Mouse (Mus musculus) forebrain, embryonic 15.5 days (tissue): ENCODE data around the gene Ms4a4c. TPM values are rescaled to one million over a fixed set of nuclear protein-coding genes. Genes with fewer than 3 reads are reported as not detected.

Experiments
- ATAC-seq: fragments of 200-750 bp; cut with Nextera tagmentation; replicated peaks from 2 replicates; pipeline ENCODE4 v1.8.0; 2017; ENCODE audit warnings: mild to moderate bottlenecking, moderate TSS enrichment, moderate library complexity
- H3K27ac ChIP-seq: fragments of 300-500 bp; sonication (generic); replicated peaks from 2 replicates; pipeline ENCODE4 v1.5.1; 2015; ENCODE audit warnings: mild to moderate bottlenecking, inconsistent platforms
- H3K27me3 ChIP-seq: fragments of 300-500 bp; sonication (generic); 2 replicates; pipeline ENCODE4 v1.6.1; 2015; ENCODE audit warnings: inconsistent platforms
- H3K36me3 ChIP-seq: fragments of 300-500 bp; sonication (generic); 2 replicates; pipeline ENCODE4 v1.6.1; 2015; ENCODE audit warnings: mild to moderate bottlenecking, inconsistent platforms
- H3K4me1 ChIP-seq: fragments of 300-500 bp; sonication (generic); 2 replicates; pipeline ENCODE4 v1.6.1; 2015; ENCODE audit warnings: inconsistent platforms
- H3K4me2 ChIP-seq: fragments of 300-500 bp; sonication (generic); replicated peaks from 2 replicates; pipeline ENCODE4 v1.6.1; 2015; ENCODE audit warnings: mild to moderate bottlenecking, inconsistent platforms
- H3K4me3 ChIP-seq: fragments of 300-500 bp; sonication (generic); 2 replicates; pipeline ENCODE4 v1.5.1; 2015; ENCODE audit warnings: mild to moderate bottlenecking, inconsistent platforms
- H3K9ac ChIP-seq: fragments of 300-500 bp; sonication (generic); replicated peaks from 2 replicates; pipeline ENCODE4 v1.6.1; 2015; ENCODE audit warnings: mild to moderate bottlenecking, inconsistent platforms
- H3K9me3 ChIP-seq: fragments of 300-500 bp; sonication (generic); 2 replicates; pipeline ENCODE4 v1.6.1; 2016; ENCODE audit warnings: inconsistent platforms
- WGBS: fragments of 180-500 bp; shearing (Covaris S2); methylation state at CpG from one replicate; pipeline ENCODE4 v1.1.7; 2015; ENCODE audit warnings: mixed read lengths; 5-methylcytosine and 5-hydroxymethylcytosine counted together
- polyA plus RNA-seq: library from polyadenylated mRNA; unstranded; fragments of >200 nt; fragmentation: Nextera tagmentation; extraction: Ambion mirVana; gene quantifications from 2 replicates; pipeline ENCODE4 v1.2.1, GENCODE M21; 2015

Gene Ms4a4c
- polyA plus RNA-seq = 0.19 and 0.53 TPM in 2 replicates

DNA sequence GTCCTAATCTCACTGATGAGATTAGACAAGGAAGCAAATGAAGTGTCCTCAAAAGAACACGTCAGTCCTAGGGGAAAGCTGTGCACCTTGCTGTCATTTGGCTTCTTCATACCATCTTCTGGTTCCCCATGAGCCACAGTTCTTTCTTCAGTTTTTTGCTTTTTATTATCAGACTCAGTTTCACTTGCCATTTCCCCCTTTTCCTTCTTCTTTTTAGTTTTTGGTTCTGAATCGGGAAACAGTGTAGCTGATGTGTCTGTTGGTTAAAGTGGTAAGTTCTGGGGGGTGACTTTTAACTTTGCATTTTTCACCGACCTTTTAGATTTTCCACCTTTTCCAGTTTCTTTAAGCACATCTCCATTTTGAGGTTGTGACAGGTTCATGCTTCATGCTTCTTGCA is at the start of gene Ms4a4c:
Gene Ms4a4c, plus strand, starts transcription at position 244 of the 400 bp plus-strand sequence.
- no peaks in the 10 kb centered on the region for H3K4me1 ChIP-seq
- H3K9ac ChIP-seq = no peak within 1 kb of the TSS
- WGBS = 79% methylated on average over 3 of the region's 3 CpGs
- H3K27ac ChIP-seq = no peak within 1 kb of the TSS
- no peaks in the 10 kb centered on the region for H3K9me3 ChIP-seq
- no peaks in the 10 kb centered on the region for H3K27me3 ChIP-seq
- no peak within 1 kb of the TSS for H3K4me3 ChIP-seq
- H3K36me3 ChIP-seq = no peaks in the 10 kb centered on the region
- no peak for ATAC-seq
- H3K4me2 ChIP-seq = no peak within 1 kb of the TSS

DNA sequence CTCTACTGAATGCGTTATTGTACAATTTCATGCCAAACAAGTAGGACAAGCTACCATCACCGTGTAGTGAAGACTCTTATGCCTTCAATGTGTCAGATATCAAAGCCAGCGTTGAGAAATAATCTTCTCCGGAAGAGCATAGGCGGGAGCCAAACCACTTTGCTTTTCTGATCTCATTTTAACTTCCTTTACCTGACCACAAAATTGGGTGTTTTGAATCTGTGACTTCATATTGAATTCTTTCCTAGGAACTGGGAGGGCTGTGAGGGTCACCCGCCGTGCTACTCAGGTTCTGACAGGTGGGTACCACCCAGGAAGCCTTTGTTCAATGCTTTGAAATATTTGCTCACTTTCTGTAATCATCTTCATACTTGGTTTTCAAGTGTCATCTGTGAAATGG is 48.8 kb upstream of the Ms4a4c start:
- Histone ChIP-seq H3K9ac (no peak overlapping the region), H3K9me3 (no peaks in the 10 kb centered on the region), H3K27ac (no peak overlapping the region), H3K4me3 (no peak overlapping the region), H3K36me3 (no peaks in the 10 kb centered on the region), H3K27me3 (no peaks in the 10 kb centered on the region), H3K4me2 (no peak overlapping the region), H3K4me1 (no peaks in the 10 kb centered on the region)
- ATAC-seq = no peak
- WGBS = 84% methylated on average over 7 of the region's 7 CpGs

DNA sequence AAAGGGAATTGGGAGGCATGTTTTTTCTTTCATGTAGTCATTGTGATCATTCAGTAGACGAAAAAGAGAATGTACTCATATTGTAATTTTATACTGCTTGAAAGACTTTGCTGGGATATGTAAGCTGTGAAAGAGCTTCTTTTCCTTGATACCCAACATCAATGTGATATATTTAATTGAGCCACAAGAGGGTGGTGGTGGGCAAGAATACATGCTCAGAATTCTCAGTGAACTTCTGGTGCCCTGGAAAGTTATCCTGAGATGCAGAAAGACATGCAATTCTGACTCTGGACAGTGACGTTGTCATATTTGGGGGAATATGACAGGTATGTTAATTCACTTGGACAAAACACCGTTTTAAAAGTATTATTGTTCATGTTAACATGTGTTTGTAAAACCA is 44.5 kb upstream of the Ms4a4c start:
- no peaks in the 10 kb centered on the region for H3K27me3 ChIP-seq
- no peak overlapping the region for H3K27ac ChIP-seq
- H3K4me3 ChIP-seq = no peak overlapping the region
- H3K9me3 ChIP-seq = no peaks in the 10 kb centered on the region
- H3K36me3 ChIP-seq = no peaks in the 10 kb centered on the region
- no peak overlapping the region for H3K9ac ChIP-seq
- H3K4me1 ChIP-seq = no peaks in the 10 kb centered on the region
- no peak overlapping the region for H3K4me2 ChIP-seq
- 71% methylated on average over 3 of the region's 3 CpGs for WGBS
- ATAC-seq = no peak

DNA sequence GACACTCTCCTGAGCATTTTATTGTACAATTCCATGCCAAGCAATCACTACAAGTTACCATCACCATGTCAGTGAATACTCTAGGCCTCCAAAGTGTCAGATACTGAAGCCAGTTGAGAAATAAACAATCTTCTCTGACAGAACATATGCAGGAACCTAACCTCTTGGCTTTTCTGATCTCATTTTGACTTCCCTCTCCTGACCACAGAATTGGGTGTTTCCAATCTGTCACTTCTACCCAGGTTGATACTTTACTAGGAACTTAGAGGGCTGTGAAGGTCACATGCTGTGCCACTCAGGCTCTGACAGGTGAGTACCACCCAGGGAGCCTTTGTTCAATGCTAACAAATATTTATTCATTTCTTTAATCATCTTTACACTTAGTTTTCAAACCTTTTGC is 42.6 kb upstream of the Ms4a4c start:
- no peaks in the 10 kb centered on the region for H3K36me3 ChIP-seq
- no peak overlapping the region for H3K9ac ChIP-seq
- no peaks in the 10 kb centered on the region for H3K4me1 ChIP-seq
- H3K4me2 ChIP-seq = no peak overlapping the region
- H3K27ac ChIP-seq = no peak overlapping the region
- H3K27me3 ChIP-seq = no peaks in the 10 kb centered on the region
- ATAC-seq = no peak
- no peak overlapping the region for H3K4me3 ChIP-seq
- H3K9me3 ChIP-seq = no peaks in the 10 kb centered on the region

DNA sequence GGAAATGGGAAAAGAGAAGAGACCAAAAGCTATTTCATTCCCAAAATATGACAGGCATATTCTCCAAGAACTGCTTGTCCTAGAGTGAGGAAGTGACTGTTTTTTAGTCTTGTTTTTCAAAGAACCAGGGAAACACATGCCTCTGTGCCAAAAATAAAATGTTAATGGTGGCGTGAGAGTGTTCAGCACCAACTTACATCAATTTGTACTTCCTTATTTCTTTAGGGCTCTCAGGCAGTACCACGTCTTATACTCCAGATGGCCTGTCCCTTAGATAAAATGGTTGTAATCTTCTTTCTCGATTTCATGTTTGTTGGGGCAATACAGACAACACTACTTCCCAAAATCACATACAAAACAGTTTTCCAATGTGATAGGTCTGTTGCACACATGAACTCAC is 36.3 kb upstream of the Ms4a4c start:
- no peak overlapping the region for H3K27ac ChIP-seq
- no peaks in the 10 kb centered on the region for H3K27me3 ChIP-seq
- H3K4me1 ChIP-seq = no peaks in the 10 kb centered on the region
- no peak overlapping the region for H3K9ac ChIP-seq
- no peak overlapping the region for H3K4me2 ChIP-seq
- no peak overlapping the region for H3K4me3 ChIP-seq
- WGBS = 91% methylated on average over 3 of the region's 3 CpGs
- H3K9me3 ChIP-seq = no peaks in the 10 kb centered on the region
- ATAC-seq = no peak
- no peaks in the 10 kb centered on the region for H3K36me3 ChIP-seq

DNA sequence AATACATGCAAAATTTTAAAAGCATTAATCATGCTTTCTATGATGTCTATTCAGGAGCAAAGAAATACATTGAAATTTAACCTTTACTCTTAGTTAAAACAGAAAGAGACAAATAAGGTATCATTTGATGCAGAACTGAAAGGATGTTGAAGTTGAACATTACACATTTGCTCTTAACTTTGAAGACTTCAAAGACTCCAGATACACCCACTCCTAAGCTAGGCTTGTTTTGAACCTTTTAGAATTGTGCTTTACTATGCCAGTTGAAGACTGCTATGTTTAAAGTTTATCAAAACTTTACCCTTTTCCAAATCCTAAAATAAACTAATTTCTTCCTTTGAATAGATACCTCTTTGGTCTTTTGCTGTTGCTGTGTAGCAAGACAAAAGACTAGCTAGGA is 33.4 kb upstream of the Ms4a4c start:
- no peak overlapping the region for H3K9ac ChIP-seq
- no peak overlapping the region for H3K4me3 ChIP-seq
- ATAC-seq = no peak
- no peak overlapping the region for H3K4me2 ChIP-seq
- H3K4me1 ChIP-seq = no peaks in the 10 kb centered on the region
- H3K36me3 ChIP-seq = no peaks in the 10 kb centered on the region
- no peaks in the 10 kb centered on the region for H3K9me3 ChIP-seq
- no peaks in the 10 kb centered on the region for H3K27me3 ChIP-seq
- H3K27ac ChIP-seq = no peak overlapping the region

DNA sequence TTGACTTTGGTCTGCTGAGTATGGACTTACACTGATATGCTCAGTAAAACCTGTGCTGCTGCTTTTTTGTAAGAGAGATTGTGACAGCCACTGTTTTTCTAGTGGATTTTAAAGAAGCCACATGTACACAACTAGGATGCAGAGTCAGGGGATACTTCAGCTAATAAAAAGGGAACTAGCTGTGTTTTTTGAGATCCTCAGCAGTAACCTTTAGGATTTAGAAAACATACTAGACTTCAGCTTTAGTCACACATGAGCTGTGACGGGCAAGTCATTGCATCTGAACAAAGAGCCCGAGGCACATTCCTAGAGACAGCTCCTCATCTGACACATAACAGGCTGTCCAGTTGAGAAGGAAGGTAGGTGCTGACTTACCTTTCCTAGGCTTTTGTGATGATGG is 29.3 kb upstream of the Ms4a4c start, which contains the start of gene Ms4a4a:
Gene Ms4a4a, plus strand, starts transcription at position 251 of the 400 bp plus-strand sequence.
- 79% methylated on average over 2 of the region's 2 CpGs for WGBS

DNA sequence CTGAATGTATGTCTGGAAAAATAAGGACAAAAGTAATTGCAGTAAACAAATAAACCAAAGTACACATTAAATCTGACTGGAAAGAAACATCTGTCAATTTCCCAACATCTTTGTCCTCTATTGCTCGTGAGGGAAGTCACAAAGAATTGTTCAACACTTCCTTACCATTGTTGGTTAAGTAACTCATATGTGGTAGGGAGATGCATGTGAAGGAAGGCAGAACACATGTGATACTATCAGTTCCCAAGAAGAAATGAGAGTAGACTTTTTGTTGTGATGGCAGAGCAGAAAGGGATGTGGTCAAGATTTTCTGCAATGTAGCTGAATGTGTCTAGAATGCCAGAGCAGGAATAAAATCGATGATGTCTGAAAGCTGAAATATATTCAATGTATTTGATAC is 28.2 kb upstream of the Ms4a4c start:
- WGBS = 83% methylated on average over 2 of the region's 2 CpGs
- no peak overlapping the region for H3K27ac ChIP-seq
- no peak overlapping the region for H3K4me2 ChIP-seq
- H3K4me1 ChIP-seq = no peaks in the 10 kb centered on the region
- H3K36me3 ChIP-seq = no peaks in the 10 kb centered on the region
- no peaks in the 10 kb centered on the region for H3K9me3 ChIP-seq
- H3K9ac ChIP-seq = no peak overlapping the region
- ATAC-seq = no peak
- H3K4me3 ChIP-seq = no peak overlapping the region
- no peaks in the 10 kb centered on the region for H3K27me3 ChIP-seq

More for the DNA sequence above, 29.3 kb upstream of the Ms4a4c start, which contains the start of gene Ms4a4a:
- Histone ChIP-seq H3K9ac (no peak within 1 kb of the TSS), H3K27me3 (no peaks in the 10 kb centered on the region), H3K4me1 (no peaks in the 10 kb centered on the region), H3K36me3 (no peaks in the 10 kb centered on the region), H3K9me3 (no peaks in the 10 kb centered on the region), H3K27ac (no peak within 1 kb of the TSS), H3K4me2 (no peak within 1 kb of the TSS), H3K4me3 (no peak within 1 kb of the TSS)
- no peak for ATAC-seq

DNA sequence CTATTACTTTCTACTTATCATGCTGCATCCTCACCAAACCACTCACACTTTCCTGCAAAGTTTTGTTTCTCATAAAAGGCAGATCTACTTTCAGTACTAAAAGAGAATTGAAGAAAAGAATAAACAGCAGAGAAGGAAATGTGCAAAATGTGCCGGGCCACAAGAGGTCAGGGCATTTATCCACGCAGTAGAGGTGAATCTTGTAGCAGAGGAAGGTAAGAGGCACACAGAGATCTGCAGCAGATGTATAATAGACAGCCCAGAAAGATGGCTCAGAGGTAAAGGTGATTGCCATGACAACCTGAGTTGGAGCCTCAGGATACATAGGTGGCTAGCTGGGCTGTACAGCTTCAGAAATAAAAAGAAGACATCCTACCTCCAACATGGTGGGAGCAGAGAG is 17.5 kb upstream of the Ms4a4c start:
- no peaks in the 10 kb centered on the region for H3K36me3 ChIP-seq
- H3K4me2 ChIP-seq = no peak overlapping the region
- no peaks in the 10 kb centered on the region for H3K9me3 ChIP-seq
- WGBS = 94% methylated on average over 2 of the region's 2 CpGs
- no peaks in the 10 kb centered on the region for H3K4me1 ChIP-seq
- H3K4me3 ChIP-seq = no peak overlapping the region
- H3K9ac ChIP-seq = no peak overlapping the region
- H3K27ac ChIP-seq = no peak overlapping the region
- no peaks in the 10 kb centered on the region for H3K27me3 ChIP-seq
- no peak for ATAC-seq

DNA sequence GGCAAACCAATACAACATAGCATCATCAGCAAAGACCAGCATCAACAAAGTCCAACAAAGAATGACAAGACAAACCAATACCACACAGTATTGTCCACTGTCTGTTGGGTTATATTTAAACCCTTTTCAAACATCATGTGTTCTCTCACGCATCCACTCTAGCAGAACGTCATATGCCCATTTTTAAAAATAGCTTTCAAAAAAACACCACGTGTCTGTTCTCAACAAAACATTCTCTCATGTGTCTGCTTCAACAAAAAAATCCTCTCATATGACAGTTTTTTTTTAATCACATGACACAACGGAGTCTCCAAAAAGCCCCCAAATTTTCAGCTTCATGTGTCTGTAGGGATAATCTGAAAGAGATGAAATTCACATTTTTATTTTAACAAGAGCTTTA is 16.9 kb upstream of the Ms4a4c start:
- H3K36me3 ChIP-seq = no peaks in the 10 kb centered on the region
- H3K4me3 ChIP-seq = no peak overlapping the region
- no peaks in the 10 kb centered on the region for H3K27me3 ChIP-seq
- 89% methylated on average over 4 of the region's 4 CpGs for WGBS
- H3K4me2 ChIP-seq = no peak overlapping the region
- H3K27ac ChIP-seq = no peak overlapping the region
- no peak for ATAC-seq
- H3K4me1 ChIP-seq = no peaks in the 10 kb centered on the region
- no peaks in the 10 kb centered on the region for H3K9me3 ChIP-seq
- H3K9ac ChIP-seq = no peak overlapping the region

DNA sequence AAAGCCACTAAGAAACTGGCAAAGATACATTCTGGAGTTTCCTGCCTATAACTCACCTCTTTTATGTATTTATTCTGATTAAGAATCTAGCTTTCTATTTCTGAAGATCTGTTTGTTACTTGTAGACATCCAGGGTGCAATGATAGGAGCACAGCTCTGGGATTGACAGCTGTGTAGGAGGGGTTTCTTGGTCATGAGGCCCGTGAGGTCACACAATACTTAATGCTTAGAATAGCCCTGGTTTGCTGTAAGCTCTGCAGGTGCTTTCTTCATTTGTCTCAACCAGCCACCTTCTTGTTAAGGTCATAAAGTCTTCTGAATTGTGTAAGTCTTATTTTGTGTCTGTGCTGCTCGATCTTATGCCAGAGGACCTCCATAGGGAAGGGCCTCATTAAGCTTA is 15.6 kb upstream of the Ms4a4c start:
- Histone ChIP-seq H3K4me3 (no peak overlapping the region), H3K36me3 (no peaks in the 10 kb centered on the region), H3K4me1 (no peaks in the 10 kb centered on the region), H3K4me2 (no peak overlapping the region), H3K9ac (no peak overlapping the region), H3K9me3 (no peaks in the 10 kb centered on the region), H3K27ac (no peak overlapping the region), H3K27me3 (no peaks in the 10 kb centered on the region)
- no peak for ATAC-seq
- 79% methylated on average over 2 of the region's 2 CpGs for WGBS

DNA sequence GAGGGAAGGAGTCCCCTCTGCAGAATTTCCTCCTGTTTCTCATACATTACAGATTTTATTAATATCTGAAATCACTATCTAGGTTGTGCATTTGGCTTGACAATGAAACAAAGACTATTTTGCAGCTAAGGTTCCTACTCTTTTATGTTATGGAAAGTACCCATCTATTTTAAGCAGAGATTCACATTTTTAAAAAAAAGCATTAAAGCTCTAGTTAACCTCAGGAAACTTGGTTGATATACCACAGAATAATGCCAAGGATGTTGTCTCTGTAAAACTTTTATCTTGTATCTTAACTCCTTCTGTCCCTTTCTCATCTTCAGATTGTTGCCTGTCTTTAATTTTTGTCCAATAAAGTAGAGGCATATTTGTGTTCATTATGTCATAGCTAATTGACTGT is 8.8 kb upstream of the Ms4a4c start:
- Histone ChIP-seq H3K4me1 (no peaks in the 10 kb centered on the region), H3K36me3 (no peaks in the 10 kb centered on the region), H3K4me2 (no peak overlapping the region), H3K4me3 (no peak overlapping the region), H3K27ac (no peak overlapping the region), H3K27me3 (no peaks in the 10 kb centered on the region), H3K9me3 (no peaks in the 10 kb centered on the region), H3K9ac (no peak overlapping the region)
- ATAC-seq = no peak

DNA sequence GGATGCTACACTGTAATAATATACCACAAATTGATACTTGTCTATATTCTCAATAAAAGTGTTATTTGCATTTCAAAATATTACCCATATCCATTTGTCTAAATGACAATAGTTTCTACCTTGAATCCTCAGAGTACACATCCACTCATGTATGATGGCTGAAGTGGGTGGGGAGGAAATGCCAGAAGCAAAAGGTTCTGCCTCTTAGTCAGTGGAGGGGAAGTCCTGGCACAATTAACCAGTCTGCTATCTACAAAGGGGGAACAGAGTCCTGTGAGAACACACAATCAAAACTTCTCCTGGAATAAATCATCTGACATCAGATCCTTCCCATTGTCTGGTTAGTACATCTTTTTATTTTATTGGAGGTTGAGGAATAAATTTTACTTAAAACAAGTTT is 2.9 kb downstream of the Ms4a4c start:
- no peak overlapping the region for H3K4me2 ChIP-seq
- H3K9me3 ChIP-seq = no peaks in the 10 kb centered on the region
- no peaks in the 10 kb centered on the region for H3K36me3 ChIP-seq
- no peak overlapping the region for H3K4me3 ChIP-seq
- no peaks in the 10 kb centered on the region for H3K27me3 ChIP-seq
- H3K9ac ChIP-seq = no peak overlapping the region
- no peak for ATAC-seq
- H3K4me1 ChIP-seq = no peaks in the 10 kb centered on the region
- H3K27ac ChIP-seq = no peak overlapping the region
